Mouse (Mus musculus) G1E (cell line): ENCODE measurements around the gene Nrip2. TPM values are rescaled to one million over a fixed set of nuclear protein-coding genes. Genes with fewer than 3 reads are reported as not detected.

Experiments used
- ATAC-seq: 2 replicates; pipeline ENCODE4 v1.8.0; 2016; ENCODE audit warnings: mild to moderate bottlenecking; ENCODE audit not compliant: insufficient number of reproducible peaks, poor library complexity, low FRiP score, severe bottlenecking; ENCODE audit errors: extremely low read depth
- DNase-seq: peaks from one replicate; pipeline ENCODE4 v3.0.0; 2012; ENCODE audit warnings: low spot score
- H3K27me3 ChIP-seq: 2 replicates; pipeline ENCODE4 v1.6.1; 2012; ENCODE audit warnings: mild to moderate bottlenecking, low read length, inconsistent platforms; ENCODE audit not compliant: insufficient read depth
- H3K36me3 ChIP-seq: replicated peaks from 2 replicates; pipeline ENCODE3; 2012; ENCODE audit warnings: mild to moderate bottlenecking, inconsistent platforms
- H3K4me1 ChIP-seq: 2 replicates; pipeline ENCODE4 v1.6.1; 2012; ENCODE audit warnings: low read depth, low read length, inconsistent platforms, mixed read lengths; ENCODE audit not compliant: insufficient read depth
- H3K4me3 ChIP-seq: 2 replicates; pipeline ENCODE4 v1.5.1; 2012; ENCODE audit warnings: low read depth, mild to moderate bottlenecking, inconsistent platforms, low read length, moderate library complexity, mixed read lengths
- H3K9me3 ChIP-seq: replicated peaks from 2 replicates; pipeline ENCODE4 v1.6.1; 2012; ENCODE audit warnings: inconsistent platforms
- CTCF ChIP-seq: IDR thresholded peaks from 2 replicates; pipeline ENCODE4 v1.5.1; 2012; ENCODE audit warnings: low read depth, low read length, inconsistent platforms, mixed read lengths
- GATA1 ChIP-seq: IDR thresholded peaks from 2 replicates; pipeline ENCODE4 v1.6.1; 2012; ENCODE audit warnings: borderline replicate concordance, low read length, inconsistent platforms, mixed read lengths
- GATA2 ChIP-seq: IDR thresholded peaks from 2 replicates; pipeline ENCODE4 v1.6.1; 2012; ENCODE audit warnings: low read depth, low read length, inconsistent platforms, borderline replicate concordance
- POLR2AphosphoS5 ChIP-seq: IDR thresholded peaks from 2 replicates; pipeline ENCODE4 v1.6.1; 2012; ENCODE audit warnings: low read depth, low read length, inconsistent platforms; ENCODE audit not compliant: insufficient replicate concordance
- TAL1 ChIP-seq: conservative IDR thresholded peaks from 2 replicates; pipeline ENCODE4 v1.6.1; 2012; ENCODE audit warnings: low read depth, low read length, inconsistent platforms, mixed read lengths
- polyA plus RNA-seq: library from polyadenylated mRNA; stranded (reverse); fragments of >175 nt; gene quantifications from 2 replicates; pipeline ENCODE4 v1.2.3, GENCODE M21; 2012
- total RNA-seq, 2 experiments: library from RNA; stranded (forward) in 1 of 2; stranded (reverse) in 1 of 2; fragments of 200-1000 nt in 1 of 2; fragments of >200 nt in 1 of 2; fragmentation: Nextera tagmentation in 1 of 2; gene quantifications; 2 replicates each; pipeline ENCODE4 v1.2.3; 2014 to 2017

Gene Nrip2
- not detected in 2 replicates for total RNA-seq (2014; fragmentation: Nextera tagmentation)
- total RNA-seq (2017), result 0.06 and 0.11 TPM in 2 replicates
- polyA plus RNA-seq, result not detected in 2 replicates

GRCm38 (mm10) chr6:128398996-128399395, at the start of gene Nrip2:
Gene Nrip2, plus strand, starts transcription at chr6:128399296.
- Histone ChIP-seq H3K4me3 (no peak within 1 kb of the TSS), H3K27me3 (peaks cover 9% of the 10 kb centered on the region), H3K36me3 (no peaks in the 10 kb centered on the region), H3K9me3 (no peaks in the 10 kb centered on the region), H3K4me1 (no peaks in the 10 kb centered on the region)
- TF ChIP-seq GATA2 (no peak), GATA1 (no peak), CTCF (no peak), TAL1 (no peak), POLR2AphosphoS5 (no peak)
- DNase-seq, result no peak
- ATAC-seq, result no peak

GRCm38 (mm10) chr6:128349711-128350110, 49.4 kb upstream of the Nrip2 start:
- H3K9me3 ChIP-seq, result no peaks in the 10 kb centered on the region
- TF ChIP-seq TAL1, result no peak
- no peak for TF ChIP-seq GATA1
- TF ChIP-seq POLR2AphosphoS5, result no peak
- no peak for TF ChIP-seq CTCF
- TF ChIP-seq GATA2, result no peak
- no peaks in the 10 kb centered on the region for H3K27me3 ChIP-seq
- peaks cover 53% of the 10 kb centered on the region for H3K36me3 ChIP-seq
- no peak overlapping the region for H3K4me3 ChIP-seq
- peaks cover 4% of the 10 kb centered on the region for H3K4me1 ChIP-seq
- no peak for DNase-seq
- no peak for ATAC-seq

- no peak for TF ChIP-seq TAL1
- TF ChIP-seq POLR2AphosphoS5, result no peak
- no peak for TF ChIP-seq CTCF
- TF ChIP-seq GATA2, result no peak
- TF ChIP-seq GATA1, result no peak
- H3K36me3 ChIP-seq, result peaks cover 61% of the 10 kb centered on the region
- no peaks in the 10 kb centered on the region for H3K27me3 ChIP-seq
- no peak for ATAC-seq
- peaks cover 26% of the 10 kb centered on the region for H3K4me1 ChIP-seq
- no peak overlapping the region for H3K4me3 ChIP-seq
- H3K9me3 ChIP-seq, result no peaks in the 10 kb centered on the region
- no peak for DNase-seq
Measured at GRCm38 (mm10) chr6:128354140-128354539, 45.0 kb upstream of the Nrip2 start.

GRCm38 (mm10) chr6:128355201-128355681, 43.9 kb upstream of the Nrip2 start:
- 0 out of 2 replicates have a peak, but pooled peaks have one; percentile 10 for ATAC-seq
- DNase-seq, result no peak
- H3K4me3 ChIP-seq, result peak overlapping the region; percentile 89
- H3K9me3 ChIP-seq, result no peaks in the 10 kb centered on the region
- TF ChIP-seq POLR2AphosphoS5, result no peak
- TF ChIP-seq CTCF, result no peak
- TF ChIP-seq TAL1, result no peak
- no peak for TF ChIP-seq GATA2
- no peak for TF ChIP-seq GATA1
- peaks cover 64% of the 10 kb centered on the region for H3K36me3 ChIP-seq
- H3K4me1 ChIP-seq, result peaks cover 36% of the 10 kb centered on the region
- H3K27me3 ChIP-seq, result no peaks in the 10 kb centered on the region

- ATAC-seq, result peak; percentile 99
Measured at GRCm38 (mm10) chr6:128355726-128356416, 43.2 kb upstream of the Nrip2 start, which contains the start of gene Tulp3. Gene Tulp3, minus strand, starts transcription at chr6:128355851.

GRCm38 (mm10) chr6:128358999-128359398, 40.1 kb upstream of the Nrip2 start:
- Histone ChIP-seq H3K27me3 (no peaks in the 10 kb centered on the region), H3K9me3 (no peaks in the 10 kb centered on the region), H3K36me3 (peaks cover 49% of the 10 kb centered on the region), H3K4me3 (no peak overlapping the region), H3K4me1 (peaks cover 59% of the 10 kb centered on the region)
- DNase-seq (peak; percentile 32), ATAC-seq (no peak)
- TF ChIP-seq GATA2, result no peak
- TF ChIP-seq CTCF, result peak; percentile 70

More at GRCm38 (mm10) chr6:128355726-128356416, 43.2 kb upstream of the Nrip2 start, which contains the start of gene Tulp3:
- Histone ChIP-seq H3K4me1 (peaks cover 42% of the 10 kb centered on the region), H3K9me3 (no peaks in the 10 kb centered on the region), H3K27me3 (no peaks in the 10 kb centered on the region), H3K4me3 (peak within 1 kb of the TSS; percentile 89), H3K36me3 (peaks cover 62% of the 10 kb centered on the region)
- peak; percentile 98 for DNase-seq
- TF ChIP-seq GATA1, result no peak

GRCm38 (mm10) chr6:128361901-128362300, 37.2 kb upstream of the Nrip2 start:
- peak; percentile 11; the same call in 1 of the 2 replicates for ATAC-seq
- no peak for DNase-seq
- no peaks in the 10 kb centered on the region for H3K27me3 ChIP-seq
- peak overlapping the region; percentile 94 for H3K4me3 ChIP-seq
- TF ChIP-seq GATA1 (no peak), POLR2AphosphoS5 (no peak)
- H3K4me1 ChIP-seq, result peaks cover 45% of the 10 kb centered on the region
- no peaks in the 10 kb centered on the region for H3K9me3 ChIP-seq
- peaks cover 68% of the 10 kb centered on the region for H3K36me3 ChIP-seq
